Mouse (Mus musculus) spleen, postnatal 10 days (tissue): ENCODE data around the gene Man1c1.

Source experiments
- DNase-seq, 2 experiments: peaks; one replicate each; pipeline ENCODE4 v3.0.0; 2021 to 2022; ENCODE audit warnings: low spot score in 2 of 2

Gene Man1c1

GRCm38 (mm10) chr4:134579620-134580019 is 124.5 kb downstream of the Man1c1 start:
- DNase-seq: no peak

- DNase-seq: peak in 1 of 2 experiments; percentile 38
Measured at GRCm38 (mm10) chr4:134579212-134579611, 124.9 kb downstream of the Man1c1 start.

DNA sequence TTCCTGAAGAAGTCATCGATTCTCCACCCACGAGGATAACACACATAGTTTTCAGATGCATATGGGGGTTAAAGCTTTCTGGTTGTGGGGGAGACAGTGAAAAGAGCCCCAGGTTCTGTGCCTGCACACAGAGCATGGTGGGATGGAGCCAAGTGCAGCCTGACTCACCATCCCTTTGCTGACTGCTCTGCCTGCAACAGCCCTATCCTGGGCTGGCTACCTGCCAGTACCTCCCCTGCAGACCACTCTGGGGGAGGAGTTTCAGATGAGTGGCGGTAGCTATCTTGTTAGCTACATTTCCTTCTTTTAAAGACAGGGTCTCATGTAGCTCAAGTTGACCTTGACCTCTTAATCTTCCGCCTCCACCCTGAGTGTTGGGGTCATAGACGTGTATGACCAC is 125.7 kb downstream of the Man1c1 start:
- no peak for DNase-seq

- no peak for DNase-seq
Measured at GRCm38 (mm10) chr4:134577281-134577680, 126.8 kb downstream of the Man1c1 start.

- DNase-seq: no peak
Measured at GRCm38 (mm10) chr4:134575486-134575885, 128.6 kb downstream of the Man1c1 start.

DNA sequence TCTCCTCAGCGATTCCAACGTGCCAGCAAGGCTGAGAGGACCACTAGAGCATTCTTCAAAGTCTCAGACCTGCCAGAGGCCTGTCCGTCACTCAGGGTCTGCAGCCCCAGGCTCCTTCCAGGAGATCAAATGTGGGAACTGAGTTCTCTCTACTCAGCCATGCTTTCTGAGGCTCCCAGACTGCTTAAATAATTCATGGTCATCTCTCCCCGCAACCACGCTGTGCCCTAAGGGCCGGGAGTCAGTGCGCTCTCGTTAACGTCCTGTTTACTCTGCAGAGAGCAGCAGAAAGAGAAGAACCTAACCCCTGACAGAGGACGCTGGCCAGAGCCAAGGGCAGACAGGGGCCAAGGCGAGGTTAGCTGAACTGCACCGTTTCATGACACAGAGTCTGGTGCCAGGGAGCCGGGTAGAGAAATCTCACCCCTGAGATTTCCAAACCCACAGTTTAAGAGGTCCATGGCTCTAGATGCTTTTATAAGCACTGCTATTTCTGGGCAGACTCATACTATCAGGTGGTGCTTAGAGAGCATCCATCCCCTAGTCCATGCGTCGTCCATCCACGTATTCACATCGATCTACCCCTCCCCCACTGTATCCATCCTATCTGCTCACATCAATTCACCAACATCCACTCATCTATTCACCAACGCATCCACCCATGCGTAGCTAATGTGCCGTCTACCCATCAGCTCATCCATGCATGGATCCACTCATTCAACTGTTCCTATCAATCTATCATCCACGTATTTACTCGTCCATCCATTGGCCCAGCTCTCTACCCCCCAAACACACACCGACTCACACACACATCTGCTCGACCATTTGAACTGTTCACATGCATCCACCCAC is 131.4 kb downstream of the Man1c1 start:
- no peak for DNase-seq

GRCm38 (mm10) chr4:134570704-134571451 is 133.2 kb downstream of the Man1c1 start:
- no peak for DNase-seq

- no peak for DNase-seq
Measured at GRCm38 (mm10) chr4:134569831-134570230, 134.3 kb downstream of the Man1c1 start.

GRCm38 (mm10) chr4:134569205-134569604 is 134.9 kb downstream of the Man1c1 start:
- peak in 1 of 2 experiments; percentile 59 for DNase-seq

DNA sequence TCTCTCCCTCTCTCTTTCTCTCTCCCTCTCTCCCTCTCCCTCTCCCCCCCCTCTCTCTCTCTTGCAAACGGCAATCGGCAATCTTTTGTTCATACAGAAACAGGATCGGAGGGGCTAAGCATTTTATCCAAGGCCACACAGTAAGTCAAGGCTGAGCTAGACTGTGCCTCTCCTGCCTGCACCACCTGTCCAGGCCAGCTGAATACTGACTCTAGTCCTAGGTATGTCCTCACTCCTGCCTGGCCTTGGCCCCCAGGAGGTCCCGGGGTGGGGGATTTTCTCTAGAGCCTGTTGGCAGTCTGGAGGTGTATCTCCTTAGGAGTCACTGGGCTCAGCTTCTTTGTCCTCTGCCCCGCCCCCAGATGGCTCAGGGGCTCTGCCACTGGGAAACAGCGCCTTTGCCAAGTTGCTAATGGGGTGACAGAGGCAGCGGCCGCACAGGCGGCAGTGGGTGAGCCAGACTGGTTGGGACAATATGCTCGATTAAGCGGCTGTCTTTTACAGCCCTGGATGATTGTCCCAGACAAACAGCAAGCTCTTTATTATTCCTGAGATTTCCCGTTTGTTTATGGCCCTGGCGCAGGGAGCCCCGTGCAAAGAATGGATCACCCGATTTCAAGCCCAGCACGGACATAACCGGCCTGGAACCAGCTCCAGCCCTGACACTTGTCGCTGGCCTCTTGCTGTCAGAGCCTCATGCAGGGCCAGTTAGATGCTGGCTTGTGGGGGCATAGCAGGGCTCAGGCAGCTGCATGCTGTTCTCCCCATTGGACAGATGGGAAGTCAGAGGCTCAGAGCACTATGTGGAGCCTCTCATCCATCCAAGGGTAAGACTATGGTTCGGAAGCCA is 136.5 kb downstream of the Man1c1 start:
- DNase-seq: no peak

GRCm38 (mm10) chr4:134564093-134564492 is 140.0 kb downstream of the Man1c1 start:
- DNase-seq: no peak

DNA sequence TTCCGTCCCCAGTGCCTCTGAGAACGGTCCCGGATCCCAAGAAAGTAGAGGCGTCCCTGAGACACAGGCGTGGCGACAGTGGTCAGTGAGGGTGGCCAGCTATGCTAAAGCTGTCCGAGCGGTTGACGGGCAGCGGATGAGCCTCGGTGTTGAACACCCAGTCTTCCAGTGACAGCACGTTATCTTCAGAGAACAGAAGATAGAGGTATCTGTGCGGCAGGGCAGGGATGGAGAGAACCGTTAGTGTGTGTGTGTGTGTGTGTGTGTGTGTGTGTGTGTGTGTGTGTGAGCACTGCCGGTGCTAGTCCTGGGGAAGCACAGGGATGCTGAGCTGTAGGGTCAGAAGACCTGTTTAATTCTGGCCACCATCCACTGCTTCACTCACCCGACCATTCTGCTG is 140.5 kb downstream of the Man1c1 start:
- no peak for DNase-seq

DNA sequence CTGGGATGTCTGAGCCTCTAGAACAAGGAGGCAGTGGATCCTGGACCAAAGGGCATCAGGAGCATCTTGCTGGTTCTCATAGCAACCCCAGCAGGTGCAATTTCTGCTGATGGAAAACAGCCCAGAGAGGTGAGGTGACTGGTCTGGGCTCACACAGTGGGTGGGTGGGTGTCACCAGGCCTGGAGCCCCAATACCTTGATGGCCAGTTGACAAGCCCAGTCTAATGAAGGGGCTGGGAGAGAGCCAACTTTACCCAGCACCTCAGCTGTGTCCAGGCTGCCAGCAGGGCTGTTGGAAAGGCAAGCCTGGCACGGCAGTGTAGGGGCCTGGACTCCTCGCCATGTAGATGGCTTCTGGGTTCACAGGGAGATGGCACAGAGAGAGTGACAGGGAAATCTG is 142.1 kb downstream of the Man1c1 start:
- no peak for DNase-seq

DNA sequence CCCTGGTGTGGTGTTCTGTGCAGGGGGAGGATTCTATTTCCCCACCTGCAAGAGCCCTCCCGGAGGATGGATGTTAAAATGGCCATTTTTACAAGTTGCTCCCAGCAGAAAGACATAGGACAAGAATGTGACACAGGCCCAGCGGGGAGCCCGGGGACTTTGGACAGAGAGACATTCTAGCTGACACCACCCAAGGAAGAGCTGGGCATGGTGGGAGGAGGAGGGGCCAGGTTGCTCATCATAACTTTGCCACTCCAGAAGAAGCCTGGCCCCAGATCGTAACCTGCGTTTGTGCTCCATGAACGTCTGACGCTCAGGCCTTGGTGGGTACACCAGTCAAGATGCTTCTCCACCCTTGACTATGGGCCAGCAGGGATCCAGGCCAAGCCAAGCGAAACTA is 143.4 kb downstream of the Man1c1 start:
- no peak for DNase-seq

GRCm38 (mm10) chr4:134559154-134559553 is 144.9 kb downstream of the Man1c1 start:
- no peak for DNase-seq

GRCm38 (mm10) chr4:134558570-134559113 is 145.4 kb downstream of the Man1c1 start:
- DNase-seq: no peak

GRCm38 (mm10) chr4:134557626-134558249 is 146.4 kb downstream of the Man1c1 start:
- peak in 1 of 2 experiments; percentile 43 for DNase-seq

DNA sequence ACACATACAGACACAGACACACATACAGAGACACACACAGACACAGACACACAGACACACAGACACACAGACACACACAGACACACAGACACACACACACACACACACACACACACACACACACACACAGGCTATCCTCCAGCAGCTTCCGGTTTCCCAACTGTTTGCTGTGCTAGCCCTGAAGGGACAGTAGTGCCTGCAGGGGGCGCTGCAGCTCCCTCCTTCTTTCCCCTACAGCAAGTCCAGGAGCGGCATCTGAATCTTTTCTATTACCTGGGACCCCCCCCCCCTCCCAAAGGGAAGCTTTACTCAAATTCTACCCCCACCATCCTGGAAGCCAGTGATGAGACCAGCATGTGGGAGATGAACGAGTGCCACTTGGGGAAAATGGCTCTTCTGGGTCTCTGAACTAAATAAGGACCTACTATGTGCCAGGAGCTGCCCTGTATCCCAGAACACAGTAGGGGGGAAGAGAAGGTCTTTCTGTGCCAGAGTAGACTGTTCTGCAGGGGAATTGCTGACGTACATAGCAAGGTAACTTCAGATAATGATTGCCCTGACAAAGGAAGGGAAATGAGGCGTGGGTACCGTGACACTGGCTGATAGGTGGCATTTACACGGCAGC is 148.0 kb downstream of the Man1c1 start:
- DNase-seq: peak in 1 of 2 experiments; percentile 66

DNA sequence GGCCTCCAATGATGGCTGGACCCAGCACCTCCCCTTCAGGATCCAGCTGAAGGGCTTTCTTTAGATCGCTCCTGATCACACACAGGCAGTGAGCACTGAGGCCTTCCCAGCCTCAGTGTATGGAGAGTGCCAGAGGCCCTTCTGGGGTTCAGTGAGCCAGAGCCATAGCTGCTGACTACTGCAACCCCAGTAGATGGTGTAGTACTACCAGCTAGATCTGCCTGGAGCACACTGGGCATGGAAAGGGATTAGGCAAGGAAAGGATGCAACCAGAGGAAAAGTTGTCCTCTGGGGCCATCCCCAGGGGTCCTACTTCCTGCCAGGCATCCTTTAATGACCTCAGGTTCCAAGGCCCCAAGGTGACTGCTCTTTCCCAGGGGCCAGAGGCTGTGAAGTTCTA is 150.5 kb downstream of the Man1c1 start:
- DNase-seq: no peak

GRCm38 (mm10) chr4:134551494-134552316 is 152.4 kb downstream of the Man1c1 start, which contains the start of gene Selenon:
TSS of gene Selenon (minus strand) at chr4:134552166.
- DNase-seq: peak in 1 of 2 experiments; percentile 45
